Mouse (Mus musculus): Measurements from ENCODE around the gene Hk1.

DNA sequence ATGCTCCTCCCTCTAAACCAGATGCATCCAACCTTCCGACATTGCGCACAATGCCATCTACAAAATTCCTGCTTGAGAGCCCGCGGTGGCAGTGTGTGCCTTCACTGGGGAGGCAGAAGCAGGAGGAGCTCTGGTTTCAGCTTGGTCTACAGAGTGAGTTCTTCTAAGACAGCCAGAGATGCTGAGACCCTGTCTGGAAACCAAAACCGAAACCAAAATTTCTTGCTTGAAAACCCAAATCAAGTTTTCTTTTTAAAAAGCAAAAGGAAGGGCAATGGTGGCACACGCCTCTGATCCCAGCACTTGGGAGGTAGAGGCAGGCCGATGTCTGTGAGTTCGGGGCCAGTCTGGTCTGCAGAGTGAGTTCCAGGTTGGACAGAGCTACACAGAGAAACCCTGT is 53.7 kb downstream of the Hk1 start:
- TF ChIP-seq EP300 (IDR thresholded peaks at IDR 0.05; ENCODE audit: insufficient read depth, low read depth, low read length) (no peak), POLR2A (IDR thresholded peaks at IDR 0.05; ENCODE audit: insufficient read depth, low read depth, low read length) (no peak), CTCF (IDR thresholded peaks at IDR 0.05) (no peak)

All from heart, adult 2 months (tissue).